15 mouse cellular contexts compared by ENCODE assay signal in the genomic region with DNA sequence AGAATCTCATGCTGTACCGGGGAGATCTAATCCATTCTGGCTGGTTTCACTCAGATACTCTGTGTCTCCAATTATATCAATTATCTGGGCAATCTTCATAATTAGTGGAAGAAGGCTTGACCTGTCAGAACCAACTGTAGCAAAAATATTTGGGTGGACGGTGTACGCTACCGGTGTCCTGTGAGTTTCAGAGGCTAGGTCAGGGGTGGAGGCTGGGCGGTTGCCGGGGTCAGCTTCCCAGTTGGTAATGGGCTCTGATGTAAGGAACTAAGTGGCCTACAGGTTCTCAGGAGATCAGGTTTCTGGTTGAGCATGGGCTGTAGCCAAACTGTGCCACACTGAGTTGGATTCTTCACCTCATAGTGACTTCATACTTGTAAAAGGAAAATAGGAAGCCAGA.
"Had no signal": no experiment of that assay in that cellular context is flagged by ENCODE, and none has a peak within 500 bp of the region (broad histone marks: within the 10 kb centered on the region; RNA-seq: fewer than 3 reads in every experiment).

No protein-coding gene starts in this region.

- H3K27me3 ChIP-seq: liver, embryonic 15.5 days; megakaryocyte, embryonic 14.5 days; midbrain, embryonic 15.5 days; neural tube, embryonic 13.5 days had no signal

- H3K4me1 ChIP-seq: liver, embryonic 15.5 days; megakaryocyte, embryonic 14.5 days; midbrain, embryonic 15.5 days; neural tube, embryonic 13.5 days had no signal

- H3K9ac ChIP-seq: liver, embryonic 15.5 days; midbrain, embryonic 15.5 days; neural tube, embryonic 13.5 days had no signal

- DNase-seq: kidney, postnatal 10 days; kidney, postnatal 4 days; lung, adult 2 months; lung, postnatal 10 days; spleen, adult 18-20 months; thymus, adult 18-20 months; thymus, postnatal 14 days had no signal

- H3K4me2 ChIP-seq: liver, embryonic 11.5 days; liver, embryonic 15.5 days; midbrain, embryonic 11.5 days; midbrain, embryonic 15.5 days; neural tube, embryonic 13.5 days had no signal

- H3K9me3 ChIP-seq: liver, embryonic 15.5 days; megakaryocyte, embryonic 14.5 days; midbrain, embryonic 15.5 days; neural tube, embryonic 13.5 days had no signal

- H3K4me3 ChIP-seq: layer of hippocampus, adult 2 months; liver, embryonic 15.5 days; megakaryocyte, embryonic 14.5 days; midbrain, embryonic 15.5 days; neural tube, embryonic 13.5 days had no signal

- H3K27ac ChIP-seq: layer of hippocampus, adult 2 months; liver, embryonic 15.5 days; macrophage; midbrain, embryonic 15.5 days; neural tube, embryonic 13.5 days had no signal

- ATAC-seq: midbrain, embryonic 15.5 days had no signal

- H3K36me3 ChIP-seq: liver, embryonic 15.5 days; midbrain, embryonic 15.5 days; neural tube, embryonic 13.5 days had no signal
